8 mouse cellular contexts compared by ENCODE assay signal in the genomic region with DNA sequence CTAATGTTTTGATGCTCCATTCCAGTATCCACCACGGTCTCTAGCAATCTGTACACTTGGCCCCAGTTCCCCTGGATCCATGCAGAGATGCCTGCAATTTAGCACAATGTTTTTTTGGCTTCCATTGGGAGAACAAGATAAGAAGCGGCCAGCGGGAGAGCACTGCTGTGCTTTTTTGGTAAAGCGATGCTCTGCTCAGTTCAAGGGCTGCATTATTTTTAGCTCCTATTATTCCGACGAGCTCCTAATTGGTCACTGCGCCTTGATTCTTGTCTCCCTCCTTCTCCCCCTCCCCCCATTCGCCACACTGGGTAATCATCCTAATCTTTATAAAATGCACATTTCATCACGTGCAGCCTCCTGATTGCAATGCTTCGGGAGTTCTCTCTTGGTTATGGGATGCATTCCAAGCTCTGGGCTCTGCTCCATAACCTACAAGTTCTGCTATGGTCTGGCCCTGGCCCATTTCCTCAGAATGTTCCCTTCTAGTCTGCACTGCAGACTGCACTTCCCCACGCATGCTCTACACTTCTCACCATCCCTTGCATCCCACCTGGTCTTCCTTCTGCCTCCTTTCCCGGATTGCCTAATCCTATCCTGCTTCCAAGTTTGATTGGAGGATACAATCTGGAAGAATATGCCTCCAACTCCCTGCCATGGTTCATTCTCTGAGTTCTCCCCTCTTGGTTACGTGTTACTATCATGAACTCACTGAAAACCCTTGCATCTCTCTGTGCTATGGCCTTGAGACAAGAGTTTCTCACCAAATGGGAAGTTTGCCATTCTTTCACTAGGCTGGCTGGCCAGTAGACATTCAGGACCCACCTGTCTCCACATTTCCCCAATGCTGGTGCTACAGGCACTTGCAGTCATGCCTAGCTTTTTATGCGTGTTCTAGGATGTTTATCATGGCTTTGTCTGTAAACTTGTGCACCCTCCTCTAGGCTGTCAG.
DNase-seq lines count a peak whose midpoint lies in the region; ATAC-seq and TF ChIP-seq lines count a peak whose summit lies in the region.

No protein-coding gene starts in this region.

- no peak overlapping the region for H3K9ac ChIP-seq in forebrain, embryonic 13.5 days
- H3K9ac ChIP-seq in stomach, embryonic 16.5 days (ENCODE audit: low read length) = no peak overlapping the region
- no peak overlapping the region for H3K9ac ChIP-seq in stomach, postnatal 0 days (ENCODE audit: low read length)

- WGBS in forebrain, embryonic 13.5 days = 62% methylated on average over 14 of the region's 14 CpGs
- WGBS in forebrain, embryonic 10.5 days = 90% methylated on average over 14 of the region's 14 CpGs
- WGBS in stomach, embryonic 16.5 days = 83% methylated on average over 14 of the region's 14 CpGs
- 70% methylated on average over 14 of the region's 14 CpGs for WGBS in stomach, postnatal 0 days

- no peaks in the 10 kb centered on the region for H3K27me3 ChIP-seq in forebrain, embryonic 13.5 days
- H3K27me3 ChIP-seq in forebrain, embryonic 10.5 days (ENCODE audit: poor library complexity, severe bottlenecking) = no peaks in the 10 kb centered on the region
- H3K27me3 ChIP-seq in stomach, embryonic 16.5 days (ENCODE audit: control insufficient read depth, insufficient read depth, low read length) = no peaks in the 10 kb centered on the region
- H3K27me3 ChIP-seq in stomach, postnatal 0 days (ENCODE audit: control insufficient read depth, insufficient read depth, low read length) = no peaks in the 10 kb centered on the region

- TF ChIP-seq EP300 in stomach, postnatal 0 days (optimal IDR thresholded peaks at IDR 0.05) = no peak

- H3K9me3 ChIP-seq in forebrain, embryonic 13.5 days (replicated peaks) = no peaks in the 10 kb centered on the region
- no peaks in the 10 kb centered on the region for H3K9me3 ChIP-seq in forebrain, embryonic 10.5 days
- no peaks in the 10 kb centered on the region for H3K9me3 ChIP-seq in stomach, embryonic 16.5 days (replicated peaks; ENCODE audit: control insufficient read depth, low read length)
- H3K9me3 ChIP-seq in stomach, postnatal 0 days (ENCODE audit: control insufficient read depth, low read length) = no peaks in the 10 kb centered on the region

- no peak for TF ChIP-seq CTCF in stomach, postnatal 0 days (IDR thresholded peaks at IDR 0.05; ENCODE audit: low read depth)

- no peaks in the 10 kb centered on the region for H3K4me1 ChIP-seq in forebrain, embryonic 13.5 days
- no peaks in the 10 kb centered on the region for H3K4me1 ChIP-seq in forebrain, embryonic 10.5 days
- H3K4me1 ChIP-seq in stomach, embryonic 16.5 days (ENCODE audit: control insufficient read depth, insufficient read depth, low read length) = no peaks in the 10 kb centered on the region
- H3K4me1 ChIP-seq in stomach, postnatal 0 days (replicated peaks; ENCODE audit: control insufficient read depth, insufficient read depth) = no peaks in the 10 kb centered on the region

- H3K27ac ChIP-seq in forebrain, embryonic 13.5 days = no peak overlapping the region
- H3K27ac ChIP-seq in forebrain, embryonic 10.5 days = no peak overlapping the region
- no peak overlapping the region for H3K27ac ChIP-seq in stomach, embryonic 16.5 days (ENCODE audit: low read length)
- H3K27ac ChIP-seq in stomach, postnatal 0 days (replicated peaks) = no peak overlapping the region

- H3K4me2 ChIP-seq in forebrain, embryonic 13.5 days = no peak overlapping the region
- H3K4me2 ChIP-seq in stomach, embryonic 16.5 days (ENCODE audit: low read depth, low read length) = no peak overlapping the region
- no peak overlapping the region for H3K4me2 ChIP-seq in stomach, postnatal 0 days (replicated peaks; ENCODE audit: low read depth)

- peak; percentile 70; the same call in 1 of the 2 replicates for ATAC-seq in forebrain, embryonic 13.5 days
- peak; percentile 33; the same call in 1 of the 2 replicates for ATAC-seq in stomach, embryonic 16.5 days (ENCODE audit: insufficient read depth, low FRiP score)
- ATAC-seq in stomach, postnatal 0 days (ENCODE audit: low FRiP score, low TSS enrichment) = no peak

- H3K4me3 ChIP-seq in forebrain, embryonic 13.5 days = no peak overlapping the region
- no peak overlapping the region for H3K4me3 ChIP-seq in forebrain, embryonic 10.5 days
- no peak overlapping the region for H3K4me3 ChIP-seq in stomach, embryonic 16.5 days (replicated peaks; ENCODE audit: low read length)
- H3K4me3 ChIP-seq in stomach, postnatal 0 days (ENCODE audit: low read depth, low read length) = no peak overlapping the region

- H3K36me3 ChIP-seq in forebrain, embryonic 13.5 days (ENCODE audit: poor library complexity, severe bottlenecking) = no peaks in the 10 kb centered on the region
- H3K36me3 ChIP-seq in forebrain, embryonic 10.5 days (replicated peaks) = no peaks in the 10 kb centered on the region
- H3K36me3 ChIP-seq in stomach, embryonic 16.5 days (ENCODE audit: control insufficient read depth, insufficient read depth, low read length) = no peaks in the 10 kb centered on the region
- H3K36me3 ChIP-seq in stomach, postnatal 0 days (ENCODE audit: control insufficient read depth, insufficient read depth, low read length) = no peaks in the 10 kb centered on the region

- DNase-seq in forebrain, embryonic 10.5 days (ENCODE audit: extremely low spot score, low spot score) = no peak
- no peak for DNase-seq in stomach, postnatal 0 days (ENCODE audit: low spot score)
- peak; percentile 54 for DNase-seq in heart, postnatal 4 days
- DNase-seq in right cerebral cortex, adult 18-20 months = peak; percentile 77
- DNase-seq in thymus, postnatal 25 days = no peak
- DNase-seq in retina, postnatal 1 day = no peak

Comparison
In these comparisons a context has a peak if more than half of its experiments do, and no peak if none do; other contexts are left out.
1. DNase-seq: peak in heart, postnatal 4 days (single experiment) and right cerebral cortex, adult 18-20 months (single experiment); none in forebrain, embryonic 10.5 days (single experiment), stomach, postnatal 0 days (single experiment), thymus, postnatal 25 days (single experiment) and retina, postnatal 1 day (single experiment).